Mouse (Mus musculus) intestine, embryonic 15.5 days (tissue): ENCODE data around the gene Sdccag8. TPM values are rescaled to one million over a fixed set of nuclear protein-coding genes. Genes with fewer than 3 reads are reported as not detected.

ENCODE experiments used
- ATAC-seq: fragments of 200-750 bp; cut with Nextera tagmentation; 2 replicates; pipeline ENCODE4 v1.8.0; 2017; ENCODE audit warnings: moderate TSS enrichment, moderate library complexity
- H3K27ac ChIP-seq: fragments of 300-500 bp; sonication (generic); 2 replicates; pipeline ENCODE4 v1.5.1; 2015; ENCODE audit warnings: mild to moderate bottlenecking, inconsistent platforms
- H3K27me3 ChIP-seq: fragments of 300-500 bp; sonication (generic); replicated peaks from 2 replicates; pipeline ENCODE4 v1.6.1; 2015; ENCODE audit warnings: inconsistent platforms
- H3K36me3 ChIP-seq: fragments of 300-500 bp; sonication (generic); 2 replicates; pipeline ENCODE4 v1.6.1; 2015; ENCODE audit warnings: inconsistent platforms
- H3K4me1 ChIP-seq: fragments of 300-500 bp; sonication (generic); replicated peaks from 2 replicates; pipeline ENCODE4 v1.6.1; 2015; ENCODE audit warnings: inconsistent platforms
- H3K4me2 ChIP-seq: fragments of 300-500 bp; sonication (generic); replicated peaks from 2 replicates; pipeline ENCODE4 v1.6.1; 2015; ENCODE audit warnings: mild to moderate bottlenecking, inconsistent platforms
- H3K4me3 ChIP-seq: fragments of 300-500 bp; sonication (generic); replicated peaks from 2 replicates; pipeline ENCODE4 v1.5.1; 2015; ENCODE audit warnings: inconsistent platforms
- H3K9ac ChIP-seq: fragments of 300-500 bp; sonication (generic); 2 replicates; pipeline ENCODE4 v1.6.1; 2015; ENCODE audit warnings: inconsistent platforms
- H3K9me3 ChIP-seq: fragments of 300-500 bp; sonication (generic); 2 replicates; pipeline ENCODE4 v1.6.1; 2016; ENCODE audit warnings: inconsistent platforms
- WGBS: fragments of 180-500 bp; shearing (Covaris S2); methylation state at CpG from one replicate; pipeline ENCODE4 v1.1.7; 2015; 5-methylcytosine and 5-hydroxymethylcytosine counted together
- polyA plus RNA-seq: library from polyadenylated mRNA; unstranded; fragments of >200 nt; fragmentation: Nextera tagmentation; extraction: Ambion mirVana; gene quantifications from 2 replicates; pipeline ENCODE4 v1.2.1, GENCODE M21; 2015

The Sdccag8 gene
- polyA plus RNA-seq, 1 experiment from 2014 or later, result 23.9 TPM

- H3K4me1 ChIP-seq, result peaks cover 8% of the 10 kb centered on the region; the same call in 1 of the 2 replicates
- H3K4me2 ChIP-seq, result peak overlapping the region; percentile 39
- no peak overlapping the region for H3K4me3 ChIP-seq
- H3K27me3 ChIP-seq, result no peaks in the 10 kb centered on the region
- no peaks in the 10 kb centered on the region for H3K36me3 ChIP-seq
- H3K9me3 ChIP-seq, result no peaks in the 10 kb centered on the region
- no peak for ATAC-seq
- 40% methylated on average over 16 of the region's 16 CpGs for WGBS
- no peak overlapping the region for H3K9ac ChIP-seq
- no peak overlapping the region for H3K27ac ChIP-seq
Measured at GRCm38 (mm10) chr1:176996630-176997201, 182.3 kb downstream of the Sdccag8 start.

- 66% methylated on average over 6 of the region's 6 CpGs for WGBS
- Histone ChIP-seq H3K9ac (no peak overlapping the region), H3K27me3 (no peaks in the 10 kb centered on the region), H3K9me3 (no peaks in the 10 kb centered on the region), H3K36me3 (no peaks in the 10 kb centered on the region), H3K4me2 (peak overlapping the region; percentile 57; the same call in 1 of the 2 replicates), H3K4me3 (no peak overlapping the region), H3K4me1 (peaks cover 8% of the 10 kb centered on the region; the same call in 1 of the 2 replicates), H3K27ac (no peak overlapping the region)
- ATAC-seq, result no peak
Measured at GRCm38 (mm10) chr1:176997254-176997653, 182.8 kb downstream of the Sdccag8 start.

DNA sequence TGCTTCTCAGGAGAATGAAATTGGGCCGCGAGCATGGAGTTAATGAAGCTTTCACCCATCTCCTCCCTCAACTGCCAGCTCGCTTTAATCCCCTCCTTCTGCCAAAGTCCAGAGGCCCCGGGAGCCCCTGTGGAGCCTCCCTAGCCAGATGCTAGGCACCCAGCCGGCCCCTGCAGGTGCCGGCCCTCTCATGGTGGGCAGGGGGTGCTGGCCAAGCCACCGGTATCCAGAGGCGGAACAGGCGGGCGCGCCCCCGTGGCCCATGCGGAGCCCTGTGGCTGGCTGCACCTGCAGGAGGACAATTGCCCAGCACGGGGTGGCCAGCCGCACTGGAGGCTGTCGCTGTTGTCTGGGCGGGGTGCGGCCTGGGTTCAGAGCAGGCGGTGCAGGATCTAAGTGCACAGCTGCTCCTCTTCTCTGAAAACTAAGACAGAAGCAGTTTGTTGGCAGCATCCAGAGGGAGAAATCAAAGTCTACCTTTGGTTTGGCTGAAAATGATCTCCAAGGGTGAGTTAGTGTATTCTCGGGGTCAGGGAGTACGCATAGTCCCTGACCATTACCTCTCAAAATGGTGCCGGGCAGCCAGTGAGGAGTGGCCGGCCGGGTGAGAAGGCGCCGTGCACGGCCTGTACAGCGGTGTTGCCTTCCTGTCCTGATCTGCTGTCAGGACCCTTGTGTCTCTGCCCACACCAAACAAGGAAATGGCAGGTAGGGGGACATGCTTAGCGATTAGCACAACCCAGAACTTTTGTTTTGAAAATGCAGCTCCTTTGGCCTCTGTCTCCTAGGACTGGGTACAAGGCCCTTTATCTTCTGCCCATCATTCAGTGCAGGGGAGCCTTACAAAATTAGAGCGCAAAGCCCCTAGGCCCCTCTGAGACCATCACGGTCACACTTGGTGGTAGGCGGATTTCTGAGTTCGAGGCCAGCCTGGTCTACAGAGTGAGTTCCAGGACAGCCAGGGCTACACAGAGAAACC is 183.5 kb downstream of the Sdccag8 start:
- 58% methylated on average over 33 of the region's 33 CpGs for WGBS
- Histone ChIP-seq H3K27ac (peak overlapping the region; percentile 48), H3K9ac (peak overlapping the region; percentile 47), H3K4me3 (peak overlapping the region; percentile 34), H3K27me3 (no peaks in the 10 kb centered on the region), H3K36me3 (no peaks in the 10 kb centered on the region), H3K4me1 (peaks cover 8% of the 10 kb centered on the region; the same call in 1 of the 2 replicates), H3K4me2 (peak overlapping the region; percentile 57), H3K9me3 (no peaks in the 10 kb centered on the region)
- peak; percentile 88 for ATAC-seq

- H3K27ac ChIP-seq, result no peak overlapping the region
- 44% methylated on average over 6 of the region's 6 CpGs for WGBS
- no peak overlapping the region for H3K4me2 ChIP-seq
- H3K4me3 ChIP-seq, result no peak overlapping the region
- no peak overlapping the region for H3K9ac ChIP-seq
- H3K9me3 ChIP-seq, result no peaks in the 10 kb centered on the region
- ATAC-seq, result no peak
- peaks cover 8% of the 10 kb centered on the region; the same call in 1 of the 2 replicates for H3K4me1 ChIP-seq
- H3K36me3 ChIP-seq, result no peaks in the 10 kb centered on the region
- no peaks in the 10 kb centered on the region for H3K27me3 ChIP-seq
Measured at GRCm38 (mm10) chr1:176999011-176999410, 184.6 kb downstream of the Sdccag8 start.

DNA sequence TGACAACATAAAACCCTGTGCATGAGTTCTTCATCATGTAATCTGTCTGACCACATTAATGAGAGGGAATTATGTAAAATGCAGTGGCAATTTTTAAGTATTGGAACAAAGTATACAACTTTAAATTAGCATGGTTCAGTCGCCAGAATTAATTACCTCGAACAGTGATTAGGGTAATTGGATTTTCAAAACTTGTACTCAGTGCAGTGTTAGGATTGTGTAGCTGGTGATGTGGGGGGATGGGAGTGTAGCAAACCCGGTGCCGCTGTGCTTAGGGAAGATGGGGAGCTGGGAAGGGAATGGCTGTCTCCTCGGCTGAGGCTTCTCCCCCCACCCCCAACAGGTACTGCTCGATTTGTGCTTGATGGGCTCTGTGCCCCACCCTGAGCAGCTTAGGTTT is 188.5 kb downstream of the Sdccag8 start:
- Histone ChIP-seq H3K4me1 (no peaks in the 10 kb centered on the region), H3K27ac (no peak overlapping the region), H3K36me3 (no peaks in the 10 kb centered on the region), H3K27me3 (no peaks in the 10 kb centered on the region), H3K9ac (no peak overlapping the region), H3K9me3 (no peaks in the 10 kb centered on the region), H3K4me3 (no peak overlapping the region), H3K4me2 (no peak overlapping the region)
- 73% methylated on average over 6 of the region's 6 CpGs for WGBS
- ATAC-seq, result no peak

DNA sequence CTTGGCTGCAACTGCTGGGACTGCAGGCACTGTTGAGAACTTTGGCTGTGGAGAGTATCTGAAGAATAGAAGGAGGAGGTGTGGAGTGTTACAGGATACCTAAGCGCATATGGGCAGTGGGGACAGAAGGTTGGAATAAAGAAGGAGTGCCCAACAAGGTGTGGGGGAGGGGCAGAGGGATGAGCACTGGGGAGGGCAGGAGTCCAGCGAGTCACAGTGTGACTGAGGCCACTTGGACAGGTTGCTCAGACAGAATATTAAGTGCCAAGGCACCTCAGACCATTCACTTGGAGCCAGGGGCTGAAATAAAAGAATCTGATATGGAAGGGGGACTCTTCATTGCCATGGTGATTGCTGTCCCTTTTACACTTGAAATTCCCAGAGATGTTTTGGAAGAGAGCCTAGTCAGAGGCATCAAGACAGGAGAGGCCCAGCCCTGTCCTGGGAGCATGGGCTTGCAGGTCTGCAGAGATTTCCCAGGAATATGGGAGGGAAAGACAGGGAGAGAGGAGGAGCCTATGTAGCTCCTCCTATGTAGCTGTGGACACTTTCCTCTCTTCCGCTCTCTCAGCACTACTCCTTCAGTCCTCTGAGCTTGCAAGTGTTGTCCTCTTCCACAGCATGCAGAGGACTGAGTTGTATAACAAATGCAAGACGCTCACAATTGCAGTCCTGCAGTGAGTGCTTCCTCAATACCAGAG is 189.7 kb downstream of the Sdccag8 start:
- WGBS, result 73% methylated on average over 4 of the region's 4 CpGs
- H3K4me1 ChIP-seq, result no peaks in the 10 kb centered on the region
- H3K9me3 ChIP-seq, result no peaks in the 10 kb centered on the region
- ATAC-seq, result 0 out of 2 replicates have a peak, but pooled peaks have one; percentile 8
- no peak overlapping the region for H3K4me2 ChIP-seq
- H3K36me3 ChIP-seq, result no peaks in the 10 kb centered on the region
- no peak overlapping the region for H3K4me3 ChIP-seq
- no peak overlapping the region for H3K27ac ChIP-seq
- no peaks in the 10 kb centered on the region for H3K27me3 ChIP-seq
- H3K9ac ChIP-seq, result no peak overlapping the region

DNA sequence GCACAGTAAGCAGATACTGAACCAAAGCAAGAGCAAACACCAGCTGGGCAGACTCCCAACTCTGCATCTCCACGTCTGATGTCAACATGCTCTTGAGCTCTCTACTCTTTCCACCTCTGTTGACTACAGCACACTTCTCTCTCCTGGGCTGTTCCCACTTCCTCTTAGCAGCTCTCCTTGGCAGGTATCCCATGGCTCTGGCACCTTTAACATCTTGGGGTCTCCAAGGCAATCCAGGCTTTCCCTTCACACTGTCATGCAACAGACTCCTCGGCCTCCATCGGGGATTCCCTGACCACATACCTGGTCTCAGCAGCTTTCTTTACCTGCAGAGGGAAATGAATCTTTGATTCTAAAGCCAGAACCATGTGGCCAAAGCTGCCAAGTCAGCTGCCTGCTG is 192.9 kb downstream of the Sdccag8 start:
- no peak overlapping the region for H3K9ac ChIP-seq
- no peaks in the 10 kb centered on the region for H3K27me3 ChIP-seq
- H3K4me1 ChIP-seq, result no peaks in the 10 kb centered on the region
- 89% methylated on average over 3 of the region's 3 CpGs for WGBS
- no peaks in the 10 kb centered on the region for H3K9me3 ChIP-seq
- H3K36me3 ChIP-seq, result no peaks in the 10 kb centered on the region
- H3K27ac ChIP-seq, result no peak overlapping the region
- no peak overlapping the region for H3K4me3 ChIP-seq
- no peak overlapping the region for H3K4me2 ChIP-seq
- no peak for ATAC-seq

- Histone ChIP-seq H3K4me3 (no peak overlapping the region), H3K9ac (no peak overlapping the region), H3K27me3 (no peaks in the 10 kb centered on the region), H3K36me3 (no peaks in the 10 kb centered on the region), H3K27ac (no peak overlapping the region), H3K9me3 (no peaks in the 10 kb centered on the region), H3K4me1 (no peaks in the 10 kb centered on the region; the same call in 1 of the 2 replicates), H3K4me2 (no peak overlapping the region)
- WGBS, result 61% methylated on average over 1 of the region's 1 CpGs
- peak; percentile 11; the same call in 1 of the 2 replicates for ATAC-seq
Measured at GRCm38 (mm10) chr1:177008777-177009176, 194.3 kb downstream of the Sdccag8 start.

GRCm38 (mm10) chr1:177010041-177010440 is 195.6 kb downstream of the Sdccag8 start:
- Histone ChIP-seq H3K27me3 (no peaks in the 10 kb centered on the region), H3K9ac (no peak overlapping the region), H3K36me3 (no peaks in the 10 kb centered on the region), H3K9me3 (no peaks in the 10 kb centered on the region), H3K4me1 (peaks cover 7% of the 10 kb centered on the region; the same call in 1 of the 2 replicates), H3K4me3 (no peak overlapping the region), H3K4me2 (no peak overlapping the region), H3K27ac (no peak overlapping the region)
- WGBS, result 69% methylated on average over 3 of the region's 3 CpGs
- no peak for ATAC-seq

DNA sequence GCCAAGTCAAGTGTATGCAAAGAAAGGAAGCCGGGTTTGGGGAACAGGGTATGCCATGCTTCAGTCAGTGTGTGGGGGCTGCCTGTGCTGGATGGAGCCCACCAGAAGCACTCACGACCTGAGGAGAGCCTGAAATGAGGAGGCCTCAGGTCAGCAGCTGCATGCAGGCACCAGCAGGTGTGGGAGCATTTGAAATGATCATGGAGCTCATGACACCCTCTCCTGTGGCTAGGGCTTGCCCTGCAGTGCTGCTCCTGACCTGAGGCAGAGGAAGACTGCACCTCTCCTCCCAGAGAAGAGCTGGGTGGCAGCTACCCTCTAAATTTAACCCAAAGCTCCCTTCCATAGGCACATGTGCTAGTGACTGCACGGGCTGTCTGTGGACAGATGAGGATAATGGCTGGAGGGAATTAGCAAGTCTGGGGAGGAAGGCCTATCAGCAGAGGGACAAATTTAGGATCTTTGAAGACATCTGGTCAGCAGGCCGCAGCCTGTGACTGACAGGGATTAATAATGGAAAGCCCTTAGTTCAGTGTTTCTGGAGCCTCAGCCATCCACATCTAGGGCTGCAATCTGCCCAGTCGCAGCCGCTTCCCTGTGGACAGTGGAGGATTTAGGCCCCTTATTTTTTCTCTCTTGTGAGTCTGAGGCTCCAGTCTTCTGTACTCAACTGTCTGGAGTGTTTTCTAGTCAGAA is 196.3 kb downstream of the Sdccag8 start:
- Histone ChIP-seq H3K4me3 (no peak overlapping the region), H3K36me3 (no peaks in the 10 kb centered on the region), H3K4me1 (peaks cover 7% of the 10 kb centered on the region; the same call in 1 of the 2 replicates), H3K9ac (no peak overlapping the region), H3K27me3 (no peaks in the 10 kb centered on the region), H3K27ac (no peak overlapping the region), H3K4me2 (no peak overlapping the region), H3K9me3 (no peaks in the 10 kb centered on the region)
- 66% methylated on average over 6 of the region's 6 CpGs for WGBS
- ATAC-seq, result no peak

GRCm38 (mm10) chr1:177011688-177012087 is 197.2 kb downstream of the Sdccag8 start:
- Histone ChIP-seq H3K27me3 (no peaks in the 10 kb centered on the region), H3K9ac (no peak overlapping the region), H3K4me1 (peaks cover 7% of the 10 kb centered on the region; the same call in 1 of the 2 replicates), H3K36me3 (no peaks in the 10 kb centered on the region), H3K27ac (no peak overlapping the region), H3K4me3 (no peak overlapping the region), H3K4me2 (no peak overlapping the region), H3K9me3 (no peaks in the 10 kb centered on the region)
- no peak for ATAC-seq
- WGBS, result 83% methylated on average over 13 of the region's 13 CpGs
